Mouse (Mus musculus) adipocyte (in vitro differentiated cells): ENCODE data around the gene Sbf2.
"Not testable (repeated sequence)": the region's sequence is repeated elsewhere in the genome, so short reads cannot be mapped to it uniquely, and the experiment has no call there.

Experiments
- DNase-seq: peaks from one replicate; pipeline ENCODE4 v3.0.0-alpha.2; 2016; ENCODE audit warnings: low spot score

Sbf2 gene

DNA sequence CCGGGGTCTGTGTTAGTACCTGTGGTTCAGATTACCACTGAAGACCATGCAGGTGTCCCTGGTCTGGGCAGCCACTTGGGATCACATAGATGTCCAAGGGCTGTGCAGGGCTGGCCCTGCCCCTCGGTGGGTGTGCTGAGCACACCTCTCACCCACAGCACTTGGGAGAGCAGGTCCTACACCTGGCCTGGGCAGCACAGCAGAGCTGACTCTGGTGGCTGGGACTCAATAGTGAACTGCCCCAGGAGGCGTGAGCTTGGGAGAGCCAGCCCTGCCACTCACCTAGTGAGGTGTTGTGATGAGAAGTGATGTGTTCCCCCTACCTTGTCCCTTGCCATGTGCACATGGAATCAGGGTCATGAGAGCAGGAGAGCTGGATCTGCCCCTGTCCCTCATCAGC lies 31.0 kb downstream of the Sbf2 start:
- no peak for DNase-seq

DNA sequence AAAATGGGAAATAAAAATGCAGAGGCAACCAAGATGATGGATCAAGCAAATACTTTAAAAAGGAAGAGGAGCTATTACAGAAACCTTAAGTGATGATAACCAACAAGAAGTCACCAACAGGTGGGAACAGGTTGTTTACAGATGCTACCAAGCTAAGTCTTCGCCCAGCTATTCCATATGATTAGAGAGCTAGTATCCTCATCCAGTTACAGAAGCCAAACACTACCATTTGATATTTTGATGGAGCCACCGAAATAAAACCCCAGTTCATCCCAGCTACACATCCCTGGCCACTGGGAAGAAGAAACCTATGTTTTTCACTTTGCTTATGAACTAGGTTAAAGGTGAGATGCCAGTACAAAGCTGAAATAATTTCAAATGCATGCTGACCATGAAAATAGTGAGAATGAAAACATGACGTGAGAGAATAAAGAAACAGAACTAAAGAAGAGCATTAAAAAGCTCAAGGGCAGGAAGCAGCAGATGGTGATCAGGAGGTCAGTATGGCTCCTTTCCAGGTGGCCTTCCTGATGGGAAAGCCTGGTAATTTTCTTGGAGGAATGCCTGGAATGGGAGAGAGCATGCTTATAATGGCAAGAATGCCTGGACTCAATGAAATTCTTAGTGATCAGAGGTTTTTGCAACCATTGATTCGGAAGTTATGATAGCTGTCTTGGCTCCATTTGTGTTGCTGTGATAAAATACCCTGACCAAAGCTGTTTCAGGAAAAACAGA lies 48.7 kb downstream of the Sbf2 start:
- DNase-seq: peak; percentile 14

DNA sequence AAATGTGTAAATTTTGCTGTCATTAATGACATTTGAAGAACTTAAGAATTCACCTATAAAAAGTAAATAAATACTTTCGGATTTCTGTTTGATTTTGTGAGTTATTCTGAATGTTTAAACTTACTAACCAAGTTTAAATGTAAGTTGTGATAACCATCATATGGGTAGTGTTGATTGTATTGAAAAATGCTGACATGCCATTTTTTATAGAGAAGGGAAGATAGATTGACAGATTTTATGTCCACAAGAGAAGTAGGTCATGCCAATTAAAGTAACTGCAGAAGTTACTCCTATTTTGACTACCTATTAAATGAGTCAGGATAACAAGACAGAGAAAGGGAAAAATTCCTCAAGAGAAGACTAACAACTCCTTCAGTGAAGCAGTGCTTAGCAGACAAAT lies 53.1 kb downstream of the Sbf2 start:
- no peak for DNase-seq

DNA sequence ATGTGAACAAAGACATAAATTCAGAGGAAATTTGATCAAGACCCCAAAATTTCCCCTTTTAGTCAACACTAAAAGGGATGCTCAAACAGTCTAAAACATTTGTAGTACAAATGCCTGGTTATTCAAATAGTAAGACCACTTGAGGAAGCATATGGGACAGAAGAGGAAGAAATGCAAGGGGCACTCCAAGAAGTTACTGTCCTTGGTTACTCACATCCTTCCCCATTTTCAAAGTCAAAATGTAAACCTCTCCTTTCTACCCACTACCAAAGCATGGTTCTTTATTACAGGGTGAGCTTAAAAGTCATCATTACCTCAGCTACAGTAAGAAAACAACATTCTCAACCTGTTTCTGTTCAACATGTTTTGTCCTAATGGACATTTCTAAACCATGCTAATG lies 57.7 kb downstream of the Sbf2 start:
- DNase-seq: no peak

DNA sequence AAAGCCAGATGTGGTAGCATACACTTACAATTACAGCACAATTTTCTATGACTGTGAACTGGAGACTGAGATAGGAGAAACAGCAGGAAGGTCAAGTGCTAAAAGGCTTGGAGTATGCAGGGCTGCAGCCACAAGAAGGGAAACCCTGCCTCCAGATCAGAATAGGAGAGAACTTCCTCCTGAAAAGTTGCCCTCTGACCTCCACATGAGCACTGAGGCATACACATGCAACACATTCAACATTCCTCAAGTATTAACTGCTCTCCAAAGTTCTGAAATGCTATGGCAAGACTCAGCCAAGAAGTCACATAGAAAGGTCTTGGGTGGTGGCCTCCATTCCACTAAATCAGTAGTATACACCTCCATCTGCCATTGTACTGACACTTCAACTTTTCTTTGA lies 58.5 kb downstream of the Sbf2 start:
- DNase-seq: peak; percentile 32

DNA sequence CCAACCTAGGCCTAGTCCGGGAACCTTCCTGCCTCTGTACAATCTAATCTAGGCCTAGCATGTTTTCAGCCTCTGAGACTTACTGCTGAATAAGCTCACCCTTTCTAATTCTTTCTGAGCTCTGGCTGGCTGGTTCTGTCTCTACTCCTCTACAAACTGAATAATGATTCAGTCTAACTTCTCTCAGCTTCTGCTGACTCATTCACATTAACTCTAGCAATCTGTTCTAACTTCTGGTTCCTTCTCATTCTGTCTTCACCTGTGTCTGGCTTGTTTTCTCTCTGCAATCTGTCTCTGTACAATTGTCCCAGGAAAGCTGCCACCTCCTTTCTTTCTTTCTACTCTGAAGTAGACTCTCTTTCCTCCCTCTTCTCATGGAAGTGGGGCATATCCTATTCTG lies 59.5 kb downstream of the Sbf2 start:
- no peak for DNase-seq

DNA sequence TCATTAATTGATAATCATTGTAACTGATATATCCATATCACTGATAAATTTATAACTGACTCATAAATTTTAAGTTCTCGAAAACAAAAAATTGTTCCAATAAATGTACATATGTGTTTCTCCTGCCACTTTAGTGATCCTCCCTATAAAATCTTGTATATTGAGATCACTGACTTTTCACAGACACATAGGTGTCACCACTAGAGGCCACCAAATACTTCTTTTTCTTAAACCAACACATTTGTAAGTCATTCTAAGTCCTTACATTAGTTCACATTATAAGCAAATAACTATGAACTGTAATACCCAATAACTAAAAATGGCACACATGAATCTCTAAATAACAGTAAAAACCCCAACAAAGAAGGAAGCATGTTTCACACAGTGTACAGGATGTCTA lies 66.5 kb downstream of the Sbf2 start:
- DNase-seq: peak; percentile 54

DNA sequence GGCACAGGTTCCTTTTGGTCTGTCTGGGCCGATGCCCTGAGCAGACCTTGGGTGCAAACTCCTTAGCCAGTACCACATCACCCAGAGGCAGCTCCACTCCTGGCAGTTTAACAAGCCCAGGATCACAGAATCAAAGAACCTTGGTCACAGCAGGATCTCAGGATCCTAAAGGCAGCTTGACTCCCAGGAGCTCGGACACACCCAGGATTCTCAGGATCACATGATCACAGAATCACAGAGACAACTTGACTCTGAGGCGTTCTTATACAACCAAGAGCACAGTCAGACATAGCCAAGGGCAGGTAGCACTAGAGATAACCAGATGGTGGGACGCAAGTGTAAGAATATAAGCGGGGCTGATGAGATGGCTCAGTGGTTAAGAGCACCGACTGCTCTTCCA lies 71.4 kb downstream of the Sbf2 start:
- DNase-seq: no peak

DNA sequence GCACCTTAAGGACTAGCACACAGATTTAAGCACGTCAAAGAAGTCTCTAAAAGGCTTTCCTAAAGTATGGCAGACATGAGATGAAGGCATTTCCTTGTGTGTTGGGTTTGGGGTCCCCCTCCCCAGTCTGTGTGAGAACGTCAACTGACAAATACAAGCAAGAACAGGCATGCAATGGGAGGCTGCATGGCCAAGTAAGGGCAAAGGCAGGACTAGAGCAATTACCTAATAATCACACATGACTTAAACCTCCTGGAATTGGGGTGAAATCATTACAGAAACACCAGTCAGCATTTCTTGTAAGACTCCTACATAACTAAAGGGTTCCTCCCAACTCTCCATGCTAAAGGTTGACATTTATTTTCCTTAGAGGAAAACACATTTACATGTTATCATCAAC lies 75.5 kb downstream of the Sbf2 start:
- DNase-seq: peak; percentile 52

DNA sequence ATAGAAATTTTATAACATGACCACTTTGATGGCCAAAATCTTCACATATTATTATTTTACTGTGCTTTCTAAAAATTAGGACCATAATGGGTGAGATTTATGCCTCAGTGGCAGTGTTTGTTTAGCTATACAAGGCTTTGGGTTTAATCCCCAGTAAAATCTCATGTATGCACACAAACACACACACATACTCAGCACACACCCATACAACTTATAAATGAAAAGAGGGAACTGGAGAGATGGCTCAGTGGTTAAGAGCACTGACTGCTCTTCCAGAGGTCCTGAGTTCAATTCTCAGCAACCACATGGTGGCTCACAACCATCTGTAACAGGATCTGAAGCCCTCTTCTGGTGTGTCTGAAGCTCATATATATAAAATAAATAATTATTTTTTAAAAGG lies 84.4 kb downstream of the Sbf2 start:
- not testable (repeated sequence) for DNase-seq

DNA sequence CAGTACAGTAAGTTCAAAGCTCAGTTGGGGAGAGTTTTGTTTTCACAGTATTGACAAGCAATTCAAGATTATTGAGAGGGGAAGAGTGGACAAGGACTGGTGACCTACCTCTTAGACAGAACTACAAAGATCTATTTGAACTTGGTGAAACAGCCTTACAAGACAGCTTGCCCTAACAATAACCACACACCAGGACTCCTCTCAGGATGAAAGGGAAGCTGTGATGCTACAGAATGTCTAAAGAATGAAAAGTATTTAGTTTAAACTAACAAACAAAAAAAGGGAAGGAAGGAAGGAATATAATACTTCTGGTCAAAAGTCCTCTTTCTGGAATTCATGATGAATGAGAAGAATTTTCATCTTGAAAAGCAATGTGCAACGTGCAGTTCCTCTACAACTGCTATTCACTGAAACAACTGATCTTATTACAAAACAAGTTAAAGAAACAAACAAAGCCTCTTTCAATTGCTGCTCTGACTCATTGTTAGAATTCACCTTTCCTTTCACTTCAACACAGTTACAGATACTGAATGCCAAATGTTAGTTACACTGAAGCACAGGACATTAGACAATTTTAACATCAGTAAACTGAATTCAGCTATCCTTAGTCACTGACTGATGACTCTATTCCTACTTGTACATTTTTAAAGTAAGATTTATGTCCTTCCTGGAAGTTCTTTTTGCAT lies 89.5 kb downstream of the Sbf2 start:
- DNase-seq: no peak

DNA sequence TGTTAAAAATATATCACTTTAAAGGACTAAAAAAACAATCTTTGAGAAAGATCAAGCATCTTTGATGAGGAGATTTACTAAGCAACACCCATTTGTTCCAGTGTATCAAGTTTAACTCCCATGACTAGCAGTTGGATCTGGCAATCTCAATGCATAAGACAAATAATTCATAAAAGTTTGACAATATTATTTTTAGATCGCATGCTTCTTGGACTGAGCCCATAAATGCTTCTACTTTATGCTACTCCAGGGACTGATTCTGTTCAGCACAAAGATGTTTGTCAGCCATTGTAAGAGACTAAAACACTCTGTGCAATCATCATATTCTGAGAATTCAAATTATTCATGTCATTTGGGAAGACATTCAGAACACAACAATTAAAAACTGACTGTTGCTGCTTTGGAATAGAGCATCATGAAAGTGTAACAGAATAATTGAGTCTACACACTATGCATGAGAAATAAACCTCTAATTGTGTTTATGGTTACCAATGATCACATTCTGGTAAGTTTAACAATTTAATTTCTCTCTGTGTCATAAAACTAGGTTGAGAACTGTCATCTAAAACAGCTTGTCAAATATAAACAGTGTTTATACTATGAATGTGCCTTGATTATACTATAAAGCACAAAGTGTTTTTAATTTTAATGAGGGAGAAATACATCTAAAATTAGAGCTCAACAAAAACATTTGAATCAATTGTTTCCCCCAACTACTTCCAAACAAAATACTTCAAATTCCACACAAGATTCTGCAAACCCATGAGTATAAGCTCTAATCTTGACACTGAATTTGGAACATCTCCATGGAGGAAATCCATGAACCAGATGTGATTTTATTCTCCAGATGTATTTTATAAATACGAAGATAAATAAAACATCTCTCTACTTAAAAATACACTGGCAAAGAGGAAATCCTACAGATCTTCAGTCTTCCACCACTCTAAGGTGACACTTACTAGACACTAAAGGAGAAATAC lies 98.2 kb downstream of the Sbf2 start:
- DNase-seq: peak; percentile 45

DNA sequence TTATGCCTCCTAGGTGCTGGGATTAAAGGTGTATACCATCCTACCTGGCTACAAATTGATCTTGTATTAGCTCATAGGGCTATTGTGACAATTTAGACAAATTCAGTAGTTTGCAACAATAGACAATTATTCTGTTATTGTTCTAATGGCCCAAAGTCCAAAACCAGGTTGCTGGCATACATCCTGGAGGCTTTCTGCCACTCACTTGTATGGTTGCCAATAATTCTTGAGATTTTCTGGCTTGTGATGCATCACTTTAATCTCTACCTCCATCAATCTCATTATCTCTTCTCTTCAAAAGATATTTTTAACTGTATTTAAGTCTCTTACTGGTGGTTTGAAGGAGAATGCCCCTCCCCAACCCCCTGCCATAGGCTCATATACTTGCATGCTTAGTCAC lies 100.6 kb downstream of the Sbf2 start:
- DNase-seq: no peak

DNA sequence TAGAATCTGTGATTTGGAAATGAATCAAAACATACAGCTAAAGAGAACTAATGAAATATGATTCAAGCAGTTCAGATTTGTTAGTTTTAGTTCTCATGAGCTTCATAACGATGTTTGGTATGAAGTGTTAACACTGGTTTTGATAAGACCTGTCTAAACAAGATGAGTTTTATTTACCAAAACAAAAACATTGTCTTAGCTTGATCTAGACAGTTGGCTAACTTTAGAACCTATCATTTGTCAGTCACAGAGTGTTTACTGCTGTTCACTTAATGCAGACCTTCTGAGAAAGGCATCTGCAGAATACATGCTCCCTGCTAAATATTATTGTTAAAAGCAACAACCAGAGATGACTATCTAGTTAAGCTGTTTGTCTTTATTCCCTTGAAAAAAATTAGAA lies 116.1 kb downstream of the Sbf2 start:
- DNase-seq: no peak

DNA sequence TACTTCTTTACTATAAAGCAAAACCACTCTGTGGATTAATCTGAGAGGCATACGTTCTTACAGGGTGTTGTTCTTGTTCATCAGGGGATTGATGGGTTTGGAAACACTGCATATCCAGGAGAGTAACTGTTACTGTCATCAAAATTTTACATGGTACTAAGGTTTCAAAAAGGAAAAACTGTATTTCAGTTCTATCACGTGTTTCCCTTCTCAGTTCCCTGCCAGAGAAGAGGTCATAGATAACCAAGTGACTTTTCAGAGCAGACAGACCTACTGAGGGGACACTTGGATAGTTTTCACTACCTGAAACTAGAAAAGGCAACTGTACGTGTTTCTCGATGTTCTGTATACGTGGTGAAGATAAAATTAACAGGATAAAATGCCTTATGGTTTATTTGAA lies 123.7 kb downstream of the Sbf2 start:
- DNase-seq: no peak

DNA sequence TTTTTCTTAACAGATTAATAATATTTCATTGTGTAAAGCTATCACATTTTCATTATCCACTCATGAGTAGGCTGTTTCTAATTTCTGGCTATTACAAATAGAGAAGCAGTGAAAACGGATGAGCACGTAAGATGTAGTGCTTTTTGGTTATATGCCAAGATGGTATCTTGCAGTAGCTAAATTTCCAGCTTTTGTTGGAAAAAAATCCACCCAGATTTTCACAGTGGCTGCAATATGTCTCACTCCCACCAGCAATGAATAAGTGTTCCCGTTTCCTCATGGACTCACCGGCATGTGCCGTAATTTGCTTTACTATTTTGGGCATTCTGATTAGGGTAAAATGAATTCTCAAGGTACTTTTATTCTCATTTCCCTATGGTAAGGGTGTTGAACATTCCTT lies 129.7 kb downstream of the Sbf2 start:
- no peak for DNase-seq

DNA sequence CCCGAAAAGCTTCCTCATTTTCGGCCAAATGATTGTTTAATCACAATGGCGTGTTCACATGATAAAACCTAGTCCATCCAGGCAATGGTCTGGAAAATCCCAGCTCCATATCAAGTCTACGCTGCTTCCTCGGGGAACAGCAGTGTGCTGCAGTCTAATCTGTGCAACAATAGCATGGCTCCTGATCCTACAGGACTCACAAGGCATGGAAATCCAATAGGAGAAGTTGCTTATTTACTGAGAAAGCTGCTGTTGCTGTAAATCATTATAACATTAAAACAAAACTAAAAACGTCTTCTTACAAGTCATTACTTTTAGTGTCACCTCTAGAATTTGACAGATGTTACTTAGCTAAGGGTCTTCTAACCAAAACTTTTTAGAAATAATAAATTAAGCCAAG lies 143.7 kb downstream of the Sbf2 start:
- no peak for DNase-seq

DNA sequence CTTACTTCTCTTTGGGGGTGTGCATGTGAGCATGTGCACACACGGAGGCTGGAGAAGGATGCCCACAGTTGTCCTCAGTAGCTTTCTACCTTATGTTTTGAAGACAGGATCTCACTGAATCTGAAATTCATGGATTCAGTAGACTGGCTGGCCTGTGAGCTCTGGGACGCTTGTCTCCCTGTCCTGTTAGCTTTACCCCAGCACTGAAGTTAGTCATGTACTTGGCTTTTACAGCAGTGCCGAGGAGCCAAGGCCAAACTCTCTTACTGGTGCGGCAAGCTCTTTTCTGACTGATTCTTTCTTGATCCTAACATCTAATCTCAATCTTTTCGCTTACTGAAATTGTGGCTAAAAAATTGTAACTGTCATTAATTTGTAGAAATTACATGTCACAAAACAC lies 151.3 kb downstream of the Sbf2 start:
- no peak for DNase-seq

DNA sequence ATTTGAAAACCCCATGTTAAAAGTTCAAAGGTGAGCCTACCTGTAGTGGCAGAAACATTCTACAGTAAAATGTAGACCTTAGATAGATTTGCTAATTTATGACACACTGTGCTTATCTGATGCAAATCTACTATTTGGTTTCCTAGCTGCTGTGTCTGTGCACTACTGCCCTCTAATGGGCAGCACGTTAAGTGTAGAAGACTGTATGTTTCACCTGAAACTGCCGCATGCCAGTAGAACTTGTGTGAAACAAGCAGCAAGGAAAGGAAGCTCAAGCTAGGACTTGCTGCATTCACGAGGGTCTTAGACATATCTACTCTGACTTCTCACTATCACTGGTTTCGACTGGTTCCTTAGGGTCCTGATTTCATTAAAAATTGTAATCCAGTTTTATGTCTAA lies 182.4 kb downstream of the Sbf2 start:
- peak; percentile 62 for DNase-seq

DNA sequence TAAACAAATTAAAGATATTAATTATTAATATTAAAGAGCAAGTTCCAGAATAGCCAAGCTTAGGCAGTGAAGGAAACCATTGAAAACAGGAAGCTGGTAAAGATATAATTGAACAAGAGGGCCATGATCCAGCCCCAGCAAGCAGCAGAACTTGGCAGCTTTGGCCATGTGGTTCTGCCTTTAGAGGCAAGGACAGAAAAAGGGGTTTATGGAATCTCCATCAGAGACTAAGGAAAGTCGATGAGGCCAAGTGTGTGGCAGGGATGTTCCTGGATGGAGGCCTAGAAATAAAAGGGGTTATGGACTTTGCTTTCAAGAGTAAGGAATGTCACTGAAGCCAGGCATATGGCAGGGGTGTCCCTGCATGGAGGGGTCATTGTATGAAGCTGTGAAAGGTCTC lies 198.4 kb downstream of the Sbf2 start:
- DNase-seq: no peak

DNA sequence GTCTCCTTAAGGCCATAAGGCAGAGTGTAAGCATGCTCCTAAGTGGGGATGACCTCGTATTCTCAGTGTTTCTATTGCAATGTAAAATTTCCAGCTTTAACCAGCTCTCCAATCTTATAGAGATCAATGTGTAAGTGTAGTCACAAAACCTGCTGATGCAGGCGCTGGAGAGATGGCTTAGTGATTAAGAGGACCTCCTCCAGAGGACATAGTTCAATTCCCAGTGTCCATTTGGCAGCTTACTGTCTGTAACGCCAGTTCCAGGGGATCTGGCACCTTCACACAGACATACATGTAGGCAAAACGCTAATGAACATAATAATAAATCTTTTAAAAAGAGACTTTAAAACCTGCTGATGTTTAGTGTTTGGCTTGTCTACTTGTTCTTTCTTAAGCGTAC lies 200.4 kb downstream of the Sbf2 start:
- no peak for DNase-seq

DNA sequence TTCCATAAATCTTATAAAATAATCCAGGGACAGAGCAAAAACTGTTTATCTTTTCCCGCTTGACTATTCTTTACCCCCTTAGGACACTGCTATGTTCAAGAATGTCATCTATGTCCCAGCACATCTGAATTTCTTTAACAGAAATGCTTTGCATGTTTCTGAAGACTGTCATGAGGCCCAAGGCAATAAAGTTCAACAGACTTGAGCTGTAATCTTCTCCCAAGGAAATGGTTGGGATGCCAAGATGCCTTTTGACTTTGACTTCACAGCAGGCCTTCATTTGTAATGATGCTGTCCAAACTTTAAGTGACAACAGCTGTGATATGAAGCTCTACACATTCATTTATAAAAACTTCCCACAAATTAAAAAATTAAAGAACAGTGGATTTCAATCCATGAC lies 212.6 kb downstream of the Sbf2 start:
- no peak for DNase-seq

DNA sequence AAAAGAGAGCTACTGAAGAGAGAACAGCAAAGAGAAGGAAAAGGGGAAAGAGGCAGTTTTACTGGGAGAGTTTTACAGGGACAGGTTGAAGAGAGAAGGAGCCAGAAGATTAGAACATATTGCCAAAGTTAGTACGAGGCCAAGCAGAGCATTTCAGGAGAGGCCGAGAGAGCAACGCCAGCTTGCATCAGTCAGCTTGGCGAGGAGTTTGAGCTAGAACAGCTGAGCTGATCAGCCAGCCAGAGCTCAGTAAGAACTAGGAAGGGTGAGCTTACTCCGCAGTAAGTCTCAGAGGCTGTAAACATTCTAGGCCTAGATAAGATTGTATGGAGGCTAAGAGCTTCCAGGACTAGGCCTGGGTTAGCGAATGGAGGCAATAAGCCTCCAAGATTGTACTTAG lies 222.1 kb downstream of the Sbf2 start:
- DNase-seq: no peak
